Comparison of ENCODE assay signal across 39 mouse cellular contexts in genomic region chr6:41044314-41044713, GRCm38 (mm10). TPM values are rescaled to one million over a fixed set of nuclear protein-coding genes. Genes with fewer than 3 reads are reported as not detected.
"Had no signal": no experiment of that assay in that cellular context is flagged by ENCODE, and none has a peak within 500 bp of the region (broad histone marks: within the 10 kb centered on the region; RNA-seq: fewer than 3 reads in every experiment).

No protein-coding gene starts in this region.

- H3K36me3 ChIP-seq: embryonic facial prominence, embryonic 10.5 days; embryonic facial prominence, embryonic 12.5 days; embryonic facial prominence, embryonic 13.5 days; embryonic facial prominence, embryonic 15.5 days; forebrain, embryonic 10.5 days; forebrain, embryonic 12.5 days; forebrain, embryonic 15.5 days had no signal

- H3K9me3 ChIP-seq: embryonic facial prominence, embryonic 10.5 days; embryonic facial prominence, embryonic 12.5 days; embryonic facial prominence, embryonic 13.5 days; embryonic facial prominence, embryonic 15.5 days; forebrain, embryonic 10.5 days; forebrain, embryonic 12.5 days; forebrain, embryonic 13.5 days; forebrain, embryonic 15.5 days had no signal

- ATAC-seq: forebrain, embryonic 13.5 days; forebrain, embryonic 14.5 days; forebrain, embryonic 15.5 days; forebrain, embryonic 16.5 days; forebrain, postnatal 0 days had no signal

- H3K27me3 ChIP-seq: embryonic facial prominence, embryonic 12.5 days; embryonic facial prominence, embryonic 13.5 days; embryonic facial prominence, embryonic 15.5 days; forebrain, embryonic 12.5 days; forebrain, embryonic 13.5 days; forebrain, embryonic 15.5 days had no signal

- H3K27ac ChIP-seq: embryonic facial prominence, embryonic 10.5 days; embryonic facial prominence, embryonic 12.5 days; embryonic facial prominence, embryonic 13.5 days; embryonic facial prominence, embryonic 15.5 days; forebrain, embryonic 10.5 days; forebrain, embryonic 12.5 days; forebrain, embryonic 13.5 days; forebrain, embryonic 15.5 days; gastrocnemius, adult 2 months had no signal

- H3K4me1 ChIP-seq: embryonic facial prominence, embryonic 10.5 days; embryonic facial prominence, embryonic 12.5 days; embryonic facial prominence, embryonic 13.5 days; embryonic facial prominence, embryonic 15.5 days; forebrain, embryonic 10.5 days; forebrain, embryonic 12.5 days; forebrain, embryonic 13.5 days; forebrain, embryonic 15.5 days had no signal

- H3K4me3 ChIP-seq: embryonic facial prominence, embryonic 10.5 days; embryonic facial prominence, embryonic 12.5 days; embryonic facial prominence, embryonic 13.5 days; embryonic facial prominence, embryonic 15.5 days; erythroblast, embryonic 14.5 days; forebrain, embryonic 10.5 days; forebrain, embryonic 12.5 days; forebrain, embryonic 13.5 days; forebrain, embryonic 15.5 days; gastrocnemius, adult 2 months had no signal

- H3K4me2 ChIP-seq: embryonic facial prominence, embryonic 12.5 days; embryonic facial prominence, embryonic 13.5 days; embryonic facial prominence, embryonic 15.5 days; forebrain, embryonic 12.5 days; forebrain, embryonic 13.5 days; forebrain, embryonic 15.5 days had no signal

- H3K9ac ChIP-seq: embryonic facial prominence, embryonic 12.5 days; embryonic facial prominence, embryonic 13.5 days; embryonic facial prominence, embryonic 15.5 days; forebrain, embryonic 12.5 days; forebrain, embryonic 13.5 days; forebrain, embryonic 15.5 days; forebrain, postnatal 0 days had no signal

- DNase-seq: cerebellum, adult 2 months; cerebellum, adult 8-10 months; cerebellum, adult 9-10 months; cerebellum, adult 9-11 months; cerebellum, postnatal 10 days; cerebellum, postnatal 14 days; cerebellum, postnatal 25 days; cerebellum, postnatal 36 days; embryo, embryonic 11 days; forebrain, postnatal 0 days; gastrocnemius, adult 2 months; gastrocnemius, postnatal 10 days; gastrocnemius, postnatal 14 days; gastrocnemius, postnatal 25 days; gastrocnemius, postnatal 36 days; heart, adult 11 months; heart, adult 18-20 months had no signal

RNA-seq across cellular contexts. Expression of gene 2210010C04Rik, which starts 9.0 kb away (rescaled TPM):
- total RNA-seq: common myeloid progenitor, adult 5-6 weeks; forebrain, postnatal 0 days; gastrocnemius, adult 18-20 months; gastrocnemius, adult 2 months; gastrocnemius, adult 8-10 months; gastrocnemius, postnatal 10 days; gastrocnemius, postnatal 14 days; gastrocnemius, postnatal 25 days; gastrocnemius, postnatal 36 days; gastrocnemius, postnatal 4 days; heart, adult 18-20 months had no signal
- polyA plus RNA-seq: cerebellum, adult 2 months; embryonic facial prominence, embryonic 10.5 days; embryonic facial prominence, embryonic 11.5 days; embryonic facial prominence, embryonic 12.5 days; embryonic facial prominence, embryonic 13.5 days; embryonic facial prominence, embryonic 14.5 days; embryonic facial prominence, embryonic 15.5 days; erythroblast, embryonic 14.5 days; forebrain, embryonic 10.5 days; forebrain, embryonic 11.5 days; forebrain, embryonic 12.5 days; forebrain, embryonic 13.5 days; forebrain, embryonic 14.5 days; forebrain, embryonic 15.5 days; forebrain, embryonic 16.5 days; forebrain, postnatal 0 days had no signal

RNA-seq across cellular contexts. Expression of gene Gm2663, which starts 45.0 kb away (rescaled TPM):
- total RNA-seq: common myeloid progenitor, adult 5-6 weeks; forebrain, postnatal 0 days; gastrocnemius, adult 18-20 months; gastrocnemius, adult 2 months; gastrocnemius, adult 8-10 months; gastrocnemius, postnatal 10 days; gastrocnemius, postnatal 14 days; gastrocnemius, postnatal 25 days; gastrocnemius, postnatal 36 days; gastrocnemius, postnatal 4 days; granulocyte monocyte progenitor cell, adult 5-6 weeks; heart, adult 18-20 months had no signal
- polyA plus RNA-seq: cerebellum, adult 2 months; cortical plate, adult 2 months; embryonic facial prominence, embryonic 10.5 days; embryonic facial prominence, embryonic 11.5 days; embryonic facial prominence, embryonic 12.5 days; embryonic facial prominence, embryonic 13.5 days; embryonic facial prominence, embryonic 14.5 days; embryonic facial prominence, embryonic 15.5 days; erythroblast, embryonic 14.5 days; forebrain, embryonic 10.5 days; forebrain, embryonic 11.5 days; forebrain, embryonic 12.5 days; forebrain, embryonic 13.5 days; forebrain, embryonic 14.5 days; forebrain, embryonic 15.5 days; forebrain, embryonic 16.5 days; forebrain, postnatal 0 days; frontal cortex, adult 2 months; gonadal fat pad, adult 2 months had no signal
